Mouse (Mus musculus): Measurements from ENCODE around the gene Cenpx.

Cenpx gene

DNA sequence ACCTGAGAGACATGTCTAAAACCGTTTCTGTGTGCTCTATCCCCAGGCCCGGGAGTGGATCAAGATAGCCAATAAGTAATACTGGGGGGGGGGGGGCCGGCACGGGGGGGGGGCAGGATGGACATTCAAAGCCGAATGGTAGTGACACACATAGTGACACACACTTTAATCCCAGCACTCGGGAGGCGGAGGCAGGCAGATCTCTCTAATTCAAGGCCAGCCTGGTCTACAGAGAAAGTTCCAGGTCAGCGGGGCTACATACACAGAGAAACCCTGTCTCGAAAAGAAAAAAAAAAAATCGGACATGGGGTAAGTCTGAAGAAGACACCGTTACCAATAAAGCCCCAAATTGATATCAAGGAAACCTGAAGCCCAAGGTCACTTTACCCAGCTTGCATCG, 14.0 kb upstream of the Cenpx start:
- in situ Hi-C loops (cut with MboI; ENCODE audit: low pct_unique_long_range_greater_than_20kb in 1 of 2, low sequenced_read_pairs in 2 of 2, unreplicated experiment in 1 of 2): loop anchor here (5.0 to 10.0 kb wide), 4 partner anchors 40 to 307 kb away; partner anchors contain the start of gene Cd7 (in 1 of the 2)

- in situ Hi-C loops (cut with MboI; ENCODE audit: low pct_unique_long_range_greater_than_20kb in 1 of 2, low sequenced_read_pairs in 2 of 2, unreplicated experiment in 1 of 2): loop anchor here (5.0 to 10.0 kb wide), 4 partner anchors 40 to 308 kb away; partner anchors contain the start of gene Cd7 (in 1 of the 2)
Measured at GRCm38 (mm10) chr11:120727169-120727527, 13.6 kb upstream of the Cenpx start, which contains the start of gene Dcxr. Gene Dcxr, minus strand, starts transcription at chr11:120727281.

DNA sequence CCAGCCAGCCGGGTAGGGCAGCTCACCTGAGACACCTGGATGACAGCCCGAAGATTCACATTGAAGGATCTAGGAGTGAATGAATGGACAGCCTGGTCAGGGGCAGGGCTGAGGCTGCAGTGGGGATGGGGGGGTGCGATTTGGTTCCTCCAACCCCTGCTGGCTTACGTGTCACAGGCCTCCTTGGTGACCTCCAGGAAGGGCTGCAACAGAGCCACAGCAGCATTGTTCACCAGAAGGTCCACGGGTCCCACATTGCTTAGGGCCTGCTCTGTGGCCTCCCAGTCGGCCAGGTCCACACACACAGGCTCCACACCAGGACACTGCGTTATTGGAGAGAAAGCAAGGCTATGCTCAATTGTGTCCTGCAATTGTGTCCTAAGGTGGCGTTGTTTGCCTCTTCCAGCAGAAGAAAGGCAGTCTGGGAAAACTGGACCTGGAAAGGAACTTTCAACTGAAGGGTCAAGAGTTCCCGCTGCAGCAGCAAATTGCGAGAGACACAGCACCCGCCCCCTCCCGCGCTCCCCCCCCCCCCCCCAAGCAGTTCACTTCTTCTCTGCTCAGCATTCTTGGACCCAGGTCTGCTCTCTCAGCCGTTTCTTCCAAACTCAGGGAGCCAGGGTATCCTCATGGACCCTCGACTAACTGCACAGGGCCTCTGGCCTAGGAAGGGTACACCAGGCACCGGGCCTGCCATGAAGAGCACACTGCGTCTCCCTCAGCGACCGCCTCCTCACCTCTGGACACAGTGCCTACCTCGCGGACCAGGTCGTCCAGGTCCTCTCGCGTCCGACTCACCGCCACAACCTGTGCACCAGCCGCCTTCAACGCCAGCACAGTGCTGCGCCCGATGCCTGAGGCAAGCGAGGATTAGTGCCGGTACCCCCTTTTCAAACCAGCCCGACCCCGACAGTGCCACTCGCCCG, 13.0 kb upstream of the Cenpx start:
- in situ Hi-C loops (cut with MboI; ENCODE audit: low pct_unique_long_range_greater_than_20kb in 1 of 2, low sequenced_read_pairs in 2 of 2, unreplicated experiment in 1 of 2): loop anchor here (5.0 to 10.0 kb wide), 4 partner anchors 41 to 308 kb away; partner anchors contain the start of gene Cd7 (in 1 of the 2)

- in situ Hi-C loops (cut with MboI; ENCODE audit: low pct_unique_long_range_greater_than_20kb in 1 of 2, low sequenced_read_pairs in 2 of 2, unreplicated experiment in 1 of 2): loop anchor here in 1 of 2 experiments (10.0 kb wide), 2 partner anchors 181 to 311 kb away; partner anchors contain the start of gene Cd7
Measured at GRCm38 (mm10) chr11:120723509-120723908, 10.0 kb upstream of the Cenpx start.

- in situ Hi-C loops (cut with MboI; ENCODE audit: low pct_unique_long_range_greater_than_20kb in 1 of 2, low sequenced_read_pairs in 2 of 2, unreplicated experiment in 1 of 2): loop anchor here in 1 of 2 experiments (10.0 kb wide), 2 partner anchors 182 to 312 kb away; partner anchors contain the start of gene Cd7
Measured at GRCm38 (mm10) chr11:120722761-120723382, 9.3 kb upstream of the Cenpx start.

GRCm38 (mm10) chr11:120722067-120722630, 8.6 kb upstream of the Cenpx start:
- in situ Hi-C loops (cut with MboI; ENCODE audit: low pct_unique_long_range_greater_than_20kb in 1 of 2, low sequenced_read_pairs in 2 of 2, unreplicated experiment in 1 of 2): loop anchor here in 1 of 2 experiments (10.0 kb wide), 2 partner anchors 183 to 313 kb away; partner anchors contain the start of gene Cd7

GRCm38 (mm10) chr11:120721124-120722066, 7.9 kb upstream of the Cenpx start, which contains the start of gene Rac3:
Gene Rac3, plus strand, starts transcription at chr11:120721470.
- in situ Hi-C loops (cut with MboI; ENCODE audit: low pct_unique_long_range_greater_than_20kb in 1 of 2, low sequenced_read_pairs in 2 of 2, unreplicated experiment in 1 of 2): loop anchor here in 1 of 2 experiments (10.0 kb wide), 2 partner anchors 183 to 313 kb away; partner anchors contain the start of gene Cd7

- in situ Hi-C loops (cut with MboI; ENCODE audit: low pct_unique_long_range_greater_than_20kb in 1 of 2, low sequenced_read_pairs in 2 of 2, unreplicated experiment in 1 of 2): loop anchor here in 1 of 2 experiments (10.0 kb wide), 2 partner anchors 184 to 314 kb away; partner anchors contain the start of gene Cd7
Measured at GRCm38 (mm10) chr11:120720450-120720849, 6.9 kb upstream of the Cenpx start.

DNA sequence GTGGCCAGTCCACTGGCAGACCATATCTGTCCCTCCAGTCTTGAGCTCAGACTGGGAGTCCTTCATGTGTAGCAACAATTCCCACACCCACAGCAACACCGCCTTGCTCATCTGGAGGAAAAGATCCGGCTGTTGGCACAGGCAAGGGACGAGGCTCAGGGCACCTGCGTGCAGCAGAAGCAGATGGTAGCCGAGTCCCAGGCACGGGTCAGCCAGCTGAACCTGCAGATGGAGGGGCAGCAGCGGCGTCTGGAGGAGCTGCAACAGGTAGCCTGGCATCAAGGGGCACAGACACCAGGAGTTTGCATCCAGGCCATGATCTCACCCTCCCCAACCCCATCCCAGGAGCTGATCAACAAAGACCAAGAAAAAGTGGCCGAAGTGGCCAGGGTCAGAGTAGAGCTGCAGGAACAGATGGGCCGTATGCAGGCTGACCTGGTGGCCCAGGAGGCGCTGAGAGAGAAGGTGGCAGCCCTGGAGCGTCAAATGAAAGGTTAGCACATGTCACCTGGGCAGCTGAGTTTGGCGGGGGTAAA, 6.4 kb upstream of the Cenpx start:
- in situ Hi-C loops (cut with MboI; ENCODE audit: low pct_unique_long_range_greater_than_20kb in 1 of 2, low sequenced_read_pairs in 2 of 2, unreplicated experiment in 1 of 2): loop anchor here in 1 of 2 experiments (10.0 kb wide), 2 partner anchors 185 to 315 kb away; partner anchors contain the start of gene Cd7

DNA sequence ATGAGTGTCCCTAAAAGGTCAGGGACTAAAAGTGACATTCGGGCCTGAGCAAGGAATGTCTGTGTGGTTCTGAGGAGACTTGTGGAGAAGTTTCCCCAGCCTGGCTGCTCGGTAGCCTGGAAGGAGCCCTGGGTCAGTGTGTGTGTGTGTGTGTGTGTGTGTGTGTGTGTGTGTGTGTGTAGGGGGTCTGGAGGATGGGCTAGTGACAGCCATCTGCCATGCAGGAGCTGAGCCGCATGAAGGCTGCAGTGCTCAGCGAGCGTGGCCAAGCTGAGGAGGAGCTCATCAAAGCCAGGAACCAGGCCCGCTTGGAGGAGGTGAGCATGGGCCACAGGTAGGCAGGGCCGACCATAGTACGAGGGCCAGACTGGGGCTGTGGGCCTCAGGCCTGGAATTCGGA, 5.7 kb upstream of the Cenpx start:
- in situ Hi-C loops (cut with MboI; ENCODE audit: low pct_unique_long_range_greater_than_20kb in 1 of 2, low sequenced_read_pairs in 2 of 2, unreplicated experiment in 1 of 2): no loop called here

- in situ Hi-C loops (cut with MboI; ENCODE audit: low pct_unique_long_range_greater_than_20kb in 1 of 2, low sequenced_read_pairs in 2 of 2, unreplicated experiment in 1 of 2): no loop called here
Measured at GRCm38 (mm10) chr11:120715131-120715530, 1.6 kb upstream of the Cenpx start.

DNA sequence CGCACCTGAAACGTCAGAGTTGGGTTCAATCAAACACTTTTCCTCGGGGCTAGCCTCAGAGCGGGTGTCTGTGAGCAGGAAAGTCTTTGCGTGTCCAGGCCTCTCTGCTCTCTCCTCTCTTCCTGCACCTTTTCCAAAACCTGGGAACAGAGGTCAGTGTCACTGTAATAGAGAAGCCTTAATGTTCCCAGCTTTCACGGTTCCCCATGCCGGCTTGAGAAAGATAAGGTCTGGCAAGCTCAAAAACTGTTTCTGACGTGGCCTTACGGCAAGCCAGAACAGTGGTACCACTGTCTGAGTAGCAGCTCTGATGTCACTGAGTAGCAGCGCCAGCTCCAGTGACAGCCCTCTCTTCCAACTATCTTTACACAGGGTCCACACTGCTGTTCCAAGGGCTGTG, 1.0 kb upstream of the Cenpx start:
- in situ Hi-C loops (cut with MboI; ENCODE audit: low pct_unique_long_range_greater_than_20kb in 1 of 2, low sequenced_read_pairs in 2 of 2, unreplicated experiment in 1 of 2): no loop called here

DNA sequence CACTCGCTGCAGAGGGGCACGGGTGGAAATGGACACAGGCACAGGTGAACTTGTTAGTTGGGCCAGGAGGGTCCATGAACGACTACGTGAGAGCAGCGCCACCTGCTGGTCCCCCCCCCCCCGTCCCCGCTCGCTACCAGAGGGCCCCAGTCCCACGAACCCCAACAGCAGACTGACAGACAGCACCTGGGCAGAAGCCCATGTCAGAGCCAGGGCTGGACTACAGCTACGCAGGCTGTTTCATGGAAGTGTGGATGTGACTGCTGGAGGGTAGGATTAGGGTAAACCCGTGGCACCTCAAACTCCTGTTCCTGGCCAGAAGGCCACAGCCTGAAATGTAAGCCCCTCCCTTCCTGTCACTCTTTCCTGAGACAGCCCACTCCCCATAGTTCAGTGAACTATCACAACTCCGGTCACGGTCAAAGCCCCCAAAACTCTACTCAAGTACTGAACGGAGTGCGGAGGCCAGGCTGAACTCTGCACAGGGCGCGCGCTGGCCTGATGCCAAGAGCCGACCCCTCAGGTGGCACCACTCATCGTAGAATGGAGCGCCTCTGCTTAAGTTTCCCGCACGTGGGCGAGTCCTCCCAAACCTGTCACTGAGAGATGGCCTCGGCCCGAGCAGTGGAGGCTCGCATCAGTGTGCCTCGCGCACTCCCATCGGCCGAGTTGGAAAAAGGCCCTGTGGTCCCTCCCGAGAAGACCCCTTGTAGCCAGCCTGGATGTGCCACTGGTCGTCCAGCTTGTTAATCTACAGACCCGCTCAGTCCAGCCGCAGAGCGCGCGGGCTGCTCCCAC, 568 bp downstream of the Cenpx start:
- in situ Hi-C loops (cut with MboI; ENCODE audit: low pct_unique_long_range_greater_than_20kb in 1 of 2, low sequenced_read_pairs in 2 of 2, unreplicated experiment in 1 of 2): no loop called here

DNA sequence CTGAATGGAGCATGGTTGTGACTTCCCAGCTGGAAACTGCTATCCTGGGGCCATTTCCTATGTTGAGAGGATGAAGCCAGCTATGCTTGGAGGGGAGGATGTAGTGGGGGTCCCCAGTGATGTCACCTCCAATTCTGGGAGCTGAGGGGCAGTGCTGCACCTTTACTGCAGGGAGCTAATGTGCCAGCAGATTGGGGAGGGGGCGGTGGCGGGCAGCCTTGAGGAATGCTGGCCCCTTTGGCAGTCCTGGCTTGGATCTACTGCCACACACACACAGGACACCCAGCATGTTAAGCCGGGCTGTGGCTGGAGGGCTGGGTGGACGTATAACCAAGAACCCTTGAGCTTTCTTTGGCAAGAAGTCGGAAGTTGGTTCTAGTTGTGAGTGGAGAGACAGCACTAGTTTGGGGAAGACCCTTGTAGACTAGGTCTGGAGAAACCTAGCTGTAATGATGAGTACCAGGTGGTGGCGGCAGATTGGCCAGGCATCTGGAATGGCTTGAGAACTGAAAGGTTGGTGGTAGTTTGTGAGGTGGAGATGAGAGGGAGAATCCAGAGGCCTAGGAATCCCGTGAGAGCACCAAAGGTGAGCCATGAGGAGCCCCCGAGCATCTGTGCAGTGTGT, 1.4 kb downstream of the Cenpx start:
- in situ Hi-C loops (cut with MboI; ENCODE audit: low pct_unique_long_range_greater_than_20kb in 1 of 2, low sequenced_read_pairs in 2 of 2, unreplicated experiment in 1 of 2): no loop called here

DNA sequence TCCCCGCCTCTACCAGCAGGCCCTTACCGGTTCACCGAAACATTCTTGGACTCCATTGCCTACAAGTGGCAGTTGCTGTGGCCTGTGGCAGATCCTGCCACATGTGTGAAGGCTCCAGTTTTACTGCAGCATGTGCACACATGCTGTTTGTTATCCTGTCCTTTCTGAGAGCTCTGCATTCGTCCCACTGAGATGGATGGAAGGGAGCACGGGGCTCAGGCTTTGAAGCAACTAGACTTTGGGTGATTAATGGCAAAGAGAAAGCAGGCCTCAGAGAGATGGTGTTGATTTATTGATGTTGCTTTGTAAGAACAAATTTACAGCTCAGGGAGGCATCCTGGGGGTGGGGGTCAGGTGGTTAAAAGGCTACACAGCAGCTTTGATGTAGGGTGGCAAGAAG, 2.9 kb downstream of the Cenpx start:
- in situ Hi-C loops (cut with MboI; ENCODE audit: low pct_unique_long_range_greater_than_20kb in 1 of 2, low sequenced_read_pairs in 2 of 2, unreplicated experiment in 1 of 2): no loop called here

- in situ Hi-C loops (cut with MboI; ENCODE audit: low pct_unique_long_range_greater_than_20kb in 1 of 2, low sequenced_read_pairs in 2 of 2, unreplicated experiment in 1 of 2): no loop called here
Measured at GRCm38 (mm10) chr11:120709551-120709950, 4.0 kb downstream of the Cenpx start.
